Mouse (Mus musculus): Measurements from ENCODE around the gene Unc13b. TPM values are rescaled to one million over a fixed set of nuclear protein-coding genes. Genes with fewer than 3 reads are reported as not detected.

Unc13b gene
- polyA plus RNA-seq, 1 experiment, result 2.7 TPM

DNA sequence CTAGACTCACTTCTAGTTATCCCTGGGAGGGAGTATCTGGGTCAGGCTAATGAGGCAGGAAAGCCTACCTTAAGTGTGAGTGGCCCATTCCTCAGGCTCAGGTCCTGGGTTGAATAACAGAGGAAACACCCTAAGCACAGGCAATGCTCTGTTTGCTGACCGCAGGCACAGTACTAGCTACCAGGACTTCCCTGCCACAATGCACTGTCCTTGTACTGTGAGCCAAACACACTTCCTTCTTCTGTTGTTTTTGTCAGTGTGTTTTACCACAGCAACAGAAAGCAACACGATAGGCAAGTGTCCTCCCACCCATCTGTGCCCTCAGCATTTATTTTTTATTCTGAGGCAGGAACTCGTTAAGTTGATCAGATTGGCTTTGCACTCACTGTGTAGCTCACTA lies 228.6 kb downstream of the Unc13b start:
- H3K4me3 ChIP-seq (ENCODE audit: control insufficient read depth, insufficient read depth, low read length), result no peak overlapping the region
- no peaks in the 10 kb centered on the region for H3K27me3 ChIP-seq (ENCODE audit: control insufficient read depth, insufficient read depth, low read length)
- no peak overlapping the region for H3K27ac ChIP-seq (ENCODE audit: control insufficient read depth, insufficient read depth, low read length)
- TF ChIP-seq POLR2A (IDR thresholded peaks at IDR 0.05; ENCODE audit: control insufficient read depth, extremely low read depth, insufficient read depth, low read length, poor library complexity) (no peak), CTCF (IDR thresholded peaks at IDR 0.05; ENCODE audit: borderline replicate concordance, control insufficient read depth, extremely low read depth, insufficient read depth, low read length, poor library complexity) (no peak)
- no peak for DNase-seq
- 25% methylated on average over 3 of the region's 3 CpGs for WGBS
- H3K4me1 ChIP-seq (replicated peaks; ENCODE audit: control insufficient read depth, insufficient read depth, low read length), result no peaks in the 10 kb centered on the region
- H3K36me3 ChIP-seq (ENCODE audit: control insufficient read depth, insufficient read depth, low read length), result no peaks in the 10 kb centered on the region

DNA sequence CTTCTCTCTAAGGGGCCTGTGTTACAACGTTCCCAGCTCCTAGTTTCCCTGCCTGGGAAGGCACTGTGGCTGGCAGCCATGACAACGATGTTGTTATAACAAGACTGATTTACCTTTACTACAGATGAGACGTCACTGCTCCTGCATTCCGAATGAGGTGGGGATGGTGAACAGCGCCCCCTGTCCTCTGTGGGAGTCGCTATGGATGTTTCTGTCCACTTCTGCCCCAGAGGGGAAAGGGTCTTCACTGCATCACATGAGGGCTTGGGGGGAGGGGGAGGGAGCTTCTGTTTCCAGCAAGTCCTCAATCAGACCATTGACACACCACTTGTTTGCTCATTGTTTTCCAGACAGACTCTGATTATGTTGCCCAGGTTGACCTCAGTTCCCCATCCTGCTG lies 235.2 kb downstream of the Unc13b start:
- Histone ChIP-seq H3K36me3 (ENCODE audit: control insufficient read depth, insufficient read depth, low read length) (no peaks in the 10 kb centered on the region), H3K4me1 (replicated peaks; ENCODE audit: control insufficient read depth, insufficient read depth, low read length) (no peaks in the 10 kb centered on the region), H3K27me3 (ENCODE audit: control insufficient read depth, insufficient read depth, low read length) (no peaks in the 10 kb centered on the region), H3K27ac (ENCODE audit: control insufficient read depth, insufficient read depth, low read length) (no peak overlapping the region), H3K4me3 (ENCODE audit: control insufficient read depth, insufficient read depth, low read length) (no peak overlapping the region)
- TF ChIP-seq CTCF (IDR thresholded peaks at IDR 0.05; ENCODE audit: borderline replicate concordance, control insufficient read depth, extremely low read depth, insufficient read depth, low read length, poor library complexity) (no peak), POLR2A (IDR thresholded peaks at IDR 0.05; ENCODE audit: control insufficient read depth, extremely low read depth, insufficient read depth, low read length, poor library complexity) (no peak)
- DNase-seq, result no peak
- WGBS, result 46% methylated on average over 6 of the region's 6 CpGs

DNA sequence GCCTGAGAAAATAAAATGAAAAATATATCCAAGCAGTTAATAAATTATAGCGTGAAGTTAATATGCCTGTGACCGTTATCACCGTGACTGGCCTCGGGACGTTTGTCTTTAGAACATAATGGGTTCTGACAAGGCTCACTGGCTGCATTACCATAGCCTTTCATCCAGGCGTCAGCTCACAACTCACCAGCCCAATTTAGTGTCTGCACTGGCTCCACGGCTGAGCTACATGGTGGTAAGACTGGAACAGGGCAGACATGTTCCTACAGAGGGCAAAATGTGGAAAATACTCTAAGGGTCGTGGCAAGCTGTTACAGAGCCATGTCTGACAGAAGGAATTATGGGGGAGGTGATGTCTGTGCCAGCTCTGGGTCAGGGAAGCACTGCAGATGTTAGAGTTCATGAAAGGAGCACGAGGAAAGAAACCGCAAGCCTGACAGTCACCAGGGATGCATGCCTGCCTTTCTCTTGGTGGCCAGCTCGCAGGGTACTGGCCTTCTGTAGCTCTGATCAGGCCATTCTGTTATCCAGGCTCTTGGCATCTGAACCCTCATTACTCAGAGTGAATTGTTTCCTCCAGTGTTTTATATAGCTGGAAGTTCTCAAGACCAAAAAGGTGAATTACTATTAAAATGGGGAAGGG lies 251.1 kb downstream of the Unc13b start:
- H3K27ac ChIP-seq (ENCODE audit: control insufficient read depth, insufficient read depth, low read length), result no peak overlapping the region
- no peaks in the 10 kb centered on the region; the same call in 1 of the 2 replicates for H3K27me3 ChIP-seq (ENCODE audit: control insufficient read depth, insufficient read depth, low read length)
- no peaks in the 10 kb centered on the region for H3K4me1 ChIP-seq (replicated peaks; ENCODE audit: control insufficient read depth, insufficient read depth, low read length)
- no peak overlapping the region for H3K4me3 ChIP-seq (ENCODE audit: control insufficient read depth, insufficient read depth, low read length)
- DNase-seq, result no peak
- 89% methylated on average over 11 of the region's 11 CpGs for WGBS
- no peak for TF ChIP-seq CTCF (IDR thresholded peaks at IDR 0.05; ENCODE audit: borderline replicate concordance, control insufficient read depth, extremely low read depth, insufficient read depth, low read length, poor library complexity)
- no peak for TF ChIP-seq POLR2A (IDR thresholded peaks at IDR 0.05; ENCODE audit: control insufficient read depth, extremely low read depth, insufficient read depth, low read length, poor library complexity)
- no peaks in the 10 kb centered on the region for H3K36me3 ChIP-seq (ENCODE audit: control insufficient read depth, insufficient read depth, low read length)

Other genes with a start within 250 kb of the Unc13b start
- gene Fam205a1, start 205.1 kb upstream of the Unc13b start, polyA plus RNA-seq (2012; rRNA removed), result 0.04 TPM in 1 of 2 replicates, not detected in the other
- gene Gm12394, start 202.2 kb upstream of the Unc13b start, polyA plus RNA-seq (2012; rRNA removed), result not detected in 2 replicates
- gene Fam205c, start 184.7 kb upstream of the Unc13b start, polyA plus RNA-seq (2012; rRNA removed), result not detected in 2 replicates
- gene Phf24, start 142.3 kb upstream of the Unc13b start, polyA plus RNA-seq (2012; rRNA removed), result 1.5 and 2.3 TPM in 2 replicates
- gene Dnajb5, start 109.1 kb upstream of the Unc13b start, polyA plus RNA-seq (2012; rRNA removed), result 9.1 and 12.6 TPM in 2 replicates
- not detected in 2 replicates for gene 1700022I11Rik, start 89.3 kb upstream of the Unc13b start, polyA plus RNA-seq (2012; rRNA removed)
- gene Vcp, start 58.4 kb upstream of the Unc13b start, polyA plus RNA-seq (2012; rRNA removed), result 126 and 169 TPM in 2 replicates
- 50.0 and 59.1 TPM in 2 replicates for gene Fancg, start 48.4 kb upstream of the Unc13b start, polyA plus RNA-seq (2012; rRNA removed)
- 47.4 and 54.5 TPM in 2 replicates for gene Pigo, start 33.1 kb upstream of the Unc13b start, polyA plus RNA-seq (2012; rRNA removed)
- gene Stoml2, start 27.2 kb upstream of the Unc13b start, polyA plus RNA-seq (2012; rRNA removed), result 71.2 and 78.5 TPM in 2 replicates
- gene Fam214b, start 12.7 kb upstream of the Unc13b start, polyA plus RNA-seq (2012; rRNA removed), result 8.3 and 9.8 TPM in 2 replicates
- gene Atp8b5, start 208.2 kb downstream of the Unc13b start, polyA plus RNA-seq (2012; rRNA removed), result 0.10 and 0.36 TPM in 2 replicates